Mouse (Mus musculus) activated CD4-positive, CD25-positive, alpha-beta regulatory T cell, adult 4 months (primary cell): ENCODE results near the gene Gan. TPM values are rescaled to one million over a fixed set of nuclear protein-coding genes. Genes with fewer than 3 reads are reported as not detected.

Experiments
- ATAC-seq: one replicate; pipeline ENCODE4 v1.8.0; 2017
- polyA plus RNA-seq, 2 experiments: library from polyadenylated mRNA; unstranded; fragments of 100-300 nt; shearing (Covaris generic); gene quantifications; one replicate each; pipeline ENCODE4 v1.2.1; 2017

Gan gene
- polyA plus RNA-seq, 2 experiments from 2014 or later, result 2.1 to 2.2 TPM

- ATAC-seq, result no peak
Observed at GRCm38 (mm10) chr8:117201221-117202017, 43.5 kb downstream of the Gan start.

- ATAC-seq, result no peak
Observed at GRCm38 (mm10) chr8:117203085-117203484, 45.1 kb downstream of the Gan start.

GRCm38 (mm10) chr8:117205884-117206283, 47.9 kb downstream of the Gan start:
- no peak for ATAC-seq

DNA sequence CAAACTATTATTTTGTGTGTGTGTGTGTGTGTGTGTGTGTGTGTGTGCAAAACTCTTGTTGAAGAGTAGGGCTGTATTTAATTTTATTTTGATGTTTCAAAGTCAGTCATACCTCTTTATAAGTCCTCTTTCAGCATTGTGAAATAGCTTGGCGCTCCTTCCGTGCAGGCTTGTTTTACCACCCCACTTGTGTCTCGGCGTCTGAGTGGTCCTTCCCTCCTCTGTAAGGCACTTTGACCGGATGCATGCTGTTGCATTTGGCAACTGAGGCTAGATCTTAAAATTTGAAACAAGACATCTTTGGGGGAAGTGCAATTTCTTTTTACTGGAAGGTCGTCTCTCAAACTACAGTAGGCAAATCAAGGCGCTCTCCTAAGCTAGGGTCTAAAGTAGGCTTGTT, 48.7 kb downstream of the Gan start:
- ATAC-seq, result no peak

GRCm38 (mm10) chr8:117209150-117209549, 51.2 kb downstream of the Gan start:
- ATAC-seq, result no peak

DNA sequence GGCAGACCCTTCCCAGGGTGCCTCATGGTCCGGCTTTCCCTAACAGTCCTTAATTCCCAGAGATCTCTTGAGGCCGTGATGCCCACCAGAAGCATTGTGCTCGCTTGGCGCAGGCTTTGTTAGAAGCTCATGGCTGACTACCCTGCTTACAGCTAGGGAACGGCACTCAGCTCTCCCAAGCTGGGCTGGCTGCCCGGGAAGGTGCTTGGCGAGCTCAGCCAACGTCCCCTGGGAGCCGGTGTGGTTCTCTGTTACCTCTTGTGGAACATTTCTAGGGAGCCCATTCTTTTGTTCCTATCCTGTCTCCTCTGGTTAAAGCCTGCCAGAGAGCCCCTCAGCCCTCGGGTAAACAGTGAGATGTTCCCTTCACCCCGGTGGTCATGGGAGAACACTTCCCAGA, 54.2 kb downstream of the Gan start:
- ATAC-seq, result no peak

- no peak for ATAC-seq
Observed at GRCm38 (mm10) chr8:117217724-117218123, 59.8 kb downstream of the Gan start.

GRCm38 (mm10) chr8:117222396-117222795, 64.5 kb downstream of the Gan start:
- ATAC-seq, result no peak

DNA sequence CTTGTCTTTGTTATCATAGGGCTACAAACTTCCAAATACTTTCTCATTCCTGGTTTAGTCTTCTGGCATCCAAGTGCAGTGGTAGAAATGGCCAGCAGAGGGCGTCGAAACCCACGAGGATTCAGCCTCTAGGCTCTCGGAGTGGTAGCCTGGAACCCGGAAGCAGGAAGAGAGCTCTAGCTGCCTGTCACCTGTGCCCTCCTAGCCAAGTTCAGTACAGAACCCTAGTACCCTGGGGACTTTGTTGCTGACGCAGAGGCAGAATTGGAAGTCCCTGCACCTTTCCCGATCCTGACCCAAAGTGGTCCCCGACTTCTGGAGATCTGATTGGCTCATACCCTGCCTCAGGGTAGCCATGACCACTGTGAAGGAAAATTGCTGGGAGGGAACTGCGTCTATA, 66.7 kb downstream of the Gan start:
- ATAC-seq, result peak; percentile 100

- ATAC-seq, result no peak
Observed at GRCm38 (mm10) chr8:117226306-117226705, 68.4 kb downstream of the Gan start.

DNA sequence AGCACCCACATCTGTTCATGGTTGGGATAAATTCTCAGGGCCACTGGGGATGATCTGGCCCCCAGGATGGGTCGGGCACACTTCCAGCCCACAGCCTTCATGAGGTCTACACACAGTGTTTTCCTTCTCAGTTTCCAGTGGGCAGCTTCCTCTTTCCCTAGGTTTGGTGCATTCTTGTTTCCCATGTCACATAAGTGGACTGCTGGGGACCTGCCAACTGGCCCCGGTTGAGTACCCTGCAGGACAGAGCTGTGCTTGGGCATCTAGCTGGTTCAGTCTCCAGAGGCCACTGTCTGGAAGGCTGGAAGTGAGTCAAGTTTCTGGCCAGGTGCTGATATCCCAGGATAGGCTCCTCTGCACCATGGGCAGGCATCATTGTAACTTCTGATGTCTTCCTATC, 69.4 kb downstream of the Gan start:
- no peak for ATAC-seq

DNA sequence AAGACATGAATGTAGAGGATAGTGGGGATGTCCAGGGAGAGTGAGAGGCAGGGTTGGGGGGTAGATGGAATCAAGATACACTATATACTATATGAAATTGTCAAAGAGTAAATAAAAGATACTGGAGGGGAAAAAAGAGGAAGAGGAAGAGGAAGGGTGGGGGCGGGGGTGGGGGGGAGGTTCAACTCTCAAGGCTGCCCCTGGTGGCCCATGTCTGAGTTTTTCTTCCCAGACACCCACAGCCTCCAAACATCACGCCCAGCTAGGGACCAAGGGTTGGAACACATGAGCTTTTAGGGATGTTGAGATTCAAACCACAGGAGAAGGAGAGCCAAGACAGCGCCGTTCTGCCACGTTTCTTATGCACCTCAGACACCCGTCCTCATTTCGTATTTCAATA, 75.3 kb downstream of the Gan start:
- no peak for ATAC-seq

- no peak for ATAC-seq
Observed at GRCm38 (mm10) chr8:117236531-117236930, 78.6 kb downstream of the Gan start.

GRCm38 (mm10) chr8:117240326-117240725, 82.4 kb downstream of the Gan start:
- ATAC-seq, result no peak

GRCm38 (mm10) chr8:117240841-117241494, 83.0 kb downstream of the Gan start:
- ATAC-seq, result no peak

- no peak for ATAC-seq
Observed at GRCm38 (mm10) chr8:117241848-117242247, 83.9 kb downstream of the Gan start.

DNA sequence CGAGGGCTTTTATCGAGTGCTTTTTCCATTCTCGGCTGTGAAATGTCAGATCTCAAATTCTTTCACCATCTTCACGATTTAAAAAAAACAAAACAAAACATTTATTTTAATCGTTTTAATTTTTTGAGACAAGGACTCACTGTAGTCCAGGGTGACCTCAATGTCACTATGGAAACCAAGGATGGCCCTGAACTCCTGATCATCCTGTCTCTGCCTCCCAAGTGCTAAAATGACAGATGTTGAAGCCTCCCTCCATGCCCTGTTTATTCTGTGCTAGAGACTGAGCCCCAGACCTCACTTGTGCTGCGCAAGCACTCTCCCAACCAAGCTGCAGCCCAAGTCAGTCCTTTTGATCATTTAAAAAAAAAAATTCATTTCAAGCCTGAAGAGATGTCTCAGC, 84.4 kb downstream of the Gan start:
- ATAC-seq, result no peak

- ATAC-seq, result no peak
Observed at GRCm38 (mm10) chr8:117244601-117245000, 86.7 kb downstream of the Gan start.

- no peak for ATAC-seq
Observed at GRCm38 (mm10) chr8:117248341-117248740, 90.4 kb downstream of the Gan start.

DNA sequence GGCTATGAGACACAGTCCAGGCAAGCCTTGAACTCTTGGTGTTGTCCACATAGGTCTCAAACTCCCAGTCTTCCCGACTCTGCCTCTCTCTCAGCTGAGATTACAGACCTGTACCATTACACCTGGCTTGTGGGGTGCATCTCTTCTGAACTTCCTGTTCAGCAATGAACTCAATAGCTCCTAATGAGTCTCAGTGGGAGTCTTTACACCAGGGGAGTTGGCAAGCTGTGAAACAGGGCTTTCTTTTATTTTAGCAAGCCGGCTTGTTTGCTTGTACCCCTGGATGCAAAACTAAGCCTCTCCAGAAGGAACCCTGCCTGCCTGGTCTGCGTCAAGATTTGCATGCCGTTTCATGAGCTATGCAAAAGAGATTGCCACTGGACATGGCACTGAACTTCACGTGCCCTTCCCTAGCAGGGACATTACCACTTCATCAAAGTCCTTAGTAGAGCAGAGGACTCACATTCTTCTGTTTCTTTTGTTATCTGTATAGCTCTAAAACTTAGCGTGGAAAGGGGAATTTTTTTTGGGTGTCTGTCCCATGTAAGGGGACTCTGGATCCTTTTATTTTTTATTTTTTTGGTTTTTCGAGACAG, 93.2 kb downstream of the Gan start:
- ATAC-seq, result no peak

DNA sequence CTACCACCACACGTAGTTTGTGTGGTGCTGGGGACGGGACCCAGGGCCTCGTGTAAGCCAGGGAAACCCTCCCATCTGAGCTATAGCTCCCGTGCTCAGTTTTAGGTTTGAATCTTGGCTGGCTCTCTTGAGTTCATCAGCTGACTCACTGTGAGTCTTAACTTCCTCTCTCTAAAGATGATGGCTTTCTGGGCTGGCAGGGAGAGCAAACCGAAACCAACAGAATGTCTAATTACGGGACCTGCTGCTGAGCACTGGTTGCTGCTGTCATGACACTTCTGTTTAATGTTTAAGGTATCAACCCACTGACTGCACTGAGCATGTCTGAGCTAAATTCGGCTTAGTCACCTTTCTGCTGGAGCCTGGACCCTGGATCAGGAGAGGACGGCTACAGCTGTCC, 94.7 kb downstream of the Gan start:
- no peak for ATAC-seq

DNA sequence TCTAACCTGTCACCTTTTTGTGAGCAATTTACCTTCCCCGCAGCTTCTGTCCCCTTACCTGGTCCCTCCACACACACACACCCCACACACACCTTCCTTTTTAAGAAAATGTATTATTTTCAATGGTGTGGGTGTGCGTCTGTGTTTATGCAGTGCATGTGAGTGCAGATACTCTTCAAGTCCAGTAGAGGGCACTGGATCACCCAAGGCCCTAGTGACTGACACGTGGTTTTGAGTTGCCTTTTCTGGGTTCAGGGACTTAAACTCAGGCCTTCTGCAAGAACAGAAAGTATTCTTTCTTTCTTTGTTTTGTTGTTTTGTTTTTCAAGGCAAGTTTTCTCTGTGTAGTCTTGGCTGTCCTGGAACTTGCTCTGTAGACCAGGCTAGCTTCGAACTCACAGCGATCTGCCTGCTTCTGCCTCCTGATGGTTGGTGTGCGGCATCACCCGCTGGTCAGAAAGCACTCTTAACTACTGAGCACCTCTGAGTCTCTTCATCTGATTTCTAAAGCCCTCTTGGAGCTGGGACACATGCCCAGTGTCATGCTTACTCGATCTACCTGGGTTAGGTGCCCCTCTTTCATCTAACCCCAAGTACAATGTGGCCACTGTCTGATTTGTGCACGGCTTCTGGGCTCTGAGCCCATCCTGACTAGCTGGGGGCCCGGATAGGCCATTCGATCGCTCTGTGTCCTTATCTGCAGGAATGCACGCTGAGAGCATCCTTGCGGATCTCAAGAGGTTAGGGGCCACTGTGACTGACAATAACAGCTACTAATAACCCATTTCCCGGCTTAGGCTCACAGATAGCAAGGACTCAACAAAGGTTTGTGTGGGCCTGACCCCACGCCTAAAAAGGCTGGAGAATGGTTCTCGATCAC, 95.7 kb downstream of the Gan start:
- ATAC-seq, result no peak

DNA sequence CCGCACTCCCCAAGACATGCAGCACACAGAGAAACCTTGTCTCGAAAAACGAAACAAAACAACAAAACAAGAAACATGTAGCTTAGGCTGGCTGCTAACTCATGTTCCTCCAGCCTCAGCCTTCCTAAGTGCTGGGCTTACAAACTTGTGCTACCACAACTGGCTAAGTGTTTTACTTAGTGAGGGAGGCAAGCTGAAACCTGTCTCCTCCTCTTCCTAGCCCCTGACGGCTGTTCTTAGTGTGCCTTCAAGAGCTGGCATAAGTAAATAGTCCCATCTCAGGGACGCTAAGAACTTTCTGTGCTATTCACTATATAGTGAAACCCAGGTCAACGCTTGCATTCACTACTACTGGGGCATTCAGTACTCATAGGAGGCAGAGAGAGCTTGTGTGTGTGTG, 96.6 kb downstream of the Gan start:
- ATAC-seq, result no peak
